Mouse (Mus musculus) frontal cortex, postnatal 14 days (tissue): Measurements from ENCODE around the gene Slc16a10.

ENCODE experiments used
- DNase-seq, 2 experiments: peaks; one replicate each; pipeline ENCODE4 v3.0.0; 2022; ENCODE audit warnings: low spot score in 2 of 2

Gene Slc16a10

DNA sequence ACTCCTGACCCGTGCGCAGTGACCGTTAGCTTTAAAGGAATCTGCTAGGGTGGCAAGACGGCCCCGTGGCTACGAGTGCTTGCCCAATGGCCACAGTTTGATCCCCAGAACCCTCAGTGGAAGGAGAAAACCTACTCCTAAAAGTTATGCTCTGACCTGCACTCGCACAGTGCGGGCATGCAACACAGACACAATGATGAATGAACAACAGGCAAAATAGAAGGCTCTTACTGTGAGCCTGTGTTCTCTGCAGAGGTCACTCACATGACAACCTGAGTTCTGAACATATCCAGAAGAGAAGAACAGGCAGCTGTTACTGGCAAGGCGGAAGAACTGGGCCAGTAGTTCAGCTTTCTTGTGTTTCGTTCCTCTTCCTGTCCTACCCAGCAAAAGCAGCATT is 73.5 kb downstream of the Slc16a10 start:
- DNase-seq: no peak

DNA sequence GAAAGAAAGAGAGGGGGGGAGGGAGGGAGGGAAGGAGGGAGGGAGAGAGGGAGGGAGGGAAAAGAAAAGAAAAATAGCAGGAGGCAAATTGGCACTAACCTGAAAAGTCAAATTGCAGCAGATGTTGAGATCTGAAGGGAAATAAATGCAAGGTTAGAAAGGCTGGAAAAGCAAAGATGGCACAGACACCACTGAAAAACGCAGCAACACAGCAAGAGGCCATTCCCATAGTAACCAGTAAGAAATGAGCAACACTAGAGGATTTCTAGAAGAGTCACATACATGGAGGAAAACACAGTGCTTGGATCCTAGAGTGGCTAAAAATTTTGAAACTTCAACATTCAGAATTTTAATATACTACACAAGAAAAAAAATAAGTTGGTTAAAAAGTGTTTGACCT is 74.5 kb downstream of the Slc16a10 start:
- no peak for DNase-seq

DNA sequence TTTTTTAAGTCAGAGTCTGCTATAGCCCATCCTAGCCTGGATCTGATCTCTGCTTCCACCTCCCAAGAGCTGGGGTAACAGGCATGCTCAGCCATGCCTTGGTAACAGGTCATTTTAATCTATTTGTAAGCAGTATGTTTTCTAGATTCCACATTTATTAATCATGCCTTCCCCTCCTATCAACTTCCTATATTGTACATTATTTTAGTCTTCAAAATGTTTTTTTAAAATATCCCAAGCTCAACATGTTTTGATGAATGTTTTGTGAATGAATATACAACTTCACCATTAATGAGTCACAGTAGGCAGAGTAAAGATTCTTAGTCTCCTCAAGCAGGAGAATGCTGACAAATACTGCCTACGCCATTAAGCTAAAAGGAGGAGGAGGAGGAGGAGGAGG is 75.0 kb downstream of the Slc16a10 start:
- DNase-seq: no peak

DNA sequence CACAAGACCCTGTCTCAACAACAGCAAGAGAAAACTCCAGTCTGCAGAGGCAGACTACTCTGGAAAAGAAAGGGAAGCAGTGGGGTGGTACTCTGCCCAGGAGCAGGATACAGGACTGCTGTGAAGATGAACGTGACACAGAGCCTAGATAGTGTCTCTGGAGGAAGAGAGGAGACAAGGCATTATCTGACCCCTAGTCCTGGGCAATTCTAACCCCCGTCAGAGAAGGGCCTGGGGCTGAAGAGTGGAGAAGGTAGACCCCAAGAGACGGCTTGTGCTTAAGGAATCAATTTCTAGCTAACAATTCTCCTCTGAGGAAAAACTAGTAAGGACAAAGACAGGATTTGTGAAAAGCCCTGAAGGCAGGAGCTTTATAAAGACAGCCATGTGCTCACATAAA is 76.7 kb downstream of the Slc16a10 start:
- no peak for DNase-seq

DNA sequence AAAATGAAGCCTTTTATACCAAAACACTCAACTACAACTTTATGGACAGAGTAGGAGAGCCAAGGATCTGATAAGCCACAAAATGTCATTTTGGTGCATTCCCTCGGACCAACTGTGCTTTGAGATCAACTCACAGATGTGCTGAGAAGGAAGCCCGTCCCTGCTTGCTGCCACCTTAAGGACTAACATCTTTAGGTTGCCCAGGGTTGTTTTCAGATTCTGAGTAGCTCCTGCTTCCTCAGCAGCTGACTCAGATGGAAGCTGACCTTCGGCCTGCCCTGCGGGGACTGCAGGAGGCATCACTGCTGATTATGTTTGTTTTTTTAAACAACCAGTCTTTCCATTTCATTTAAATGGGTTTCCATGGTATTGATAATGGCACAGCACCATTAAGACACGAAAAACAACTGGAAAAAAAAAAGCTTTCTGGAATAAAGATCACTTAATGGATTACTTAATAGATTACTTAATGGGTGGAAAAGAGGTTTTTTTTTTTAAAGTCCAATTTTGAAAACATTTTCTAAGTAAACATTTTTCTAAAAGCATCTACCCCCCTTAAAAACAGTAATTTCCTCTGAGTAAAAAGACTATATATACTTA is 78.7 kb downstream of the Slc16a10 start:
- no peak for DNase-seq

DNA sequence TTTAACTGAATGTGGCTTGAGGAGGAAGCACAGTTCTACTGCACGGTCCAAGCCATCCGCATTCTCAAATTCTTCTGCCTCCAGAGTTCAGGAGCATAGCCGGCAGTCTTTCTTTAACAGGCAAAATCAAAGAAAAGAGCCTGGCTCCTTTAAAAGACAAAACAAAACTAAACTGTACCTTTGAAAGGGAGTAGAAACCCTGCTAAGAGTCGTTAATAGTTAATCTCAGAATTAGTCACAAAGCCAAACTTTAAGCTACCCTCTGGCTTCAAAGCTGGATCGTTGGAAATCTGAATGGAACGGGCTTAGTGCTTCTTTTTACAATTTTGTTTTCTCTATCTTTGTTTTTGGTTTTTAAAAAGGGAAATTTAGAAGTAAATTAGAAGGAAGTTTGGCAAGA is 79.2 kb downstream of the Slc16a10 start:
- no peak for DNase-seq

DNA sequence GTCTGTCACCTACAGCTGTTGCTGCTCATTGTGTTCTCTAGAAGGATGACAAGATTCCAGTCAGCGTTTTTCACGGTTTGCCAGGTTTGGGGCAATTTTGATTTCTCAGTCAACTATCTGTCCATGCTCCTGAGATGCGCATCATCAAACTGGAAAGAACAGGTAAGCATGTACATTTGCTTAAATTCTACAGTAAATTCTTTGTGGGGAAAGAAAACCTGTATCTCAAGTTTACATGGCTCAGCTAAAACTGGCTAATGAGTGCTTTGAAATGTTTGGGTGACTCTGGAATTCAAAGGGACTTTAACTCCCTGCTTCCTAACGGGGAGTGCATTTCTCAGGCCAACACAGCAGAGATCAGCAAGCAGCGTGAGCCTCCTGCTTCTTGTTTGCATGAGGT is 80.1 kb downstream of the Slc16a10 start:
- no peak for DNase-seq

DNA sequence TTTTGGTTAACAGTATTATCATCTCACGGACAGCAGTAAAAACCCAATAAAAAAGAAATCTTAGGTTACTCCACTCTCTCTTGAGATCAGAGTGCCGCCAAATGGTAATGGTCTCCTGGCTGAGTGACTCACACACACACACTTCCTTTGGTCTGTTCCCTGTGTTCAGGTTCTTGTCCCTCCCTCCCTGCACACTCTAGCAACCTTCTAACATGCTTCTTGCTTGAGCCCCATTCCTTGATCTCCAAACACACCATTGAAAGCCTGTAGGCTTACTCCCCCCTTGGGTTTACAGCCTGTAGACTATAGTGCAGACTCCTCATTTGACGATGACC is 83.3 kb downstream of the Slc16a10 start:
- no peak for DNase-seq

DNA sequence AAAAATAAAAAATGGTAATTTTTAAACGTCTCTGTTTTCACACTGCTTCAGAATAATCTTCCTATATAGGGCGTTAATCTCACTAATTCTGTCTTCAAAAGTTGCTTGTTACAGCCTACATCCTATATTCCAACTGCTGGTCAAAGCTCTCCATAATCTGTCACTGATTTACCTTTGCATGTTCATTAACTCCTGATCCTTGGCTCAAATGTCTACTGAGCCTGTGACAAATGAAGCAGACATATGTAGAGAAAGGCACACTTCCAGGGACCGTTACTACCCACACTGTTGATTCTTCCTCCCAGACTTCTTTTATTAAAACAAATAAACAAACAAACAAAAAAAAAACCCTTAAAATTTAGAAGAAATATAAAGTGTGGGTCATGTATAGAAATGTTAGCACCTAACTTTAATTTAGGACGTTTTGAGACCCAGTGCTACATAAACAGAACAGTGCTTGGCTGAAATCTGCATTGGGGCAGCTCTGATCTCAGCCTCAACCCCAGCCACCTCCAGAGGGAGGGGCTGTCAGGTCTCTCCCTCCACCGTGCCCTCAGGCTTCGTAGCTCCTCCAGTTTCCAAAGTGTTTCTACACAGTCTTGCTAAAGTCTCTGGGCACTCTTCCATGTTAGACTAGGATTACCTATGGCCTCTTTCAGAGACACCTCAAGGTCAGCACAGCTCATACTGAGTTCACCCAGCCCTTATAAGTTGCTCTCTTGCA is 83.8 kb downstream of the Slc16a10 start:
- no peak for DNase-seq

DNA sequence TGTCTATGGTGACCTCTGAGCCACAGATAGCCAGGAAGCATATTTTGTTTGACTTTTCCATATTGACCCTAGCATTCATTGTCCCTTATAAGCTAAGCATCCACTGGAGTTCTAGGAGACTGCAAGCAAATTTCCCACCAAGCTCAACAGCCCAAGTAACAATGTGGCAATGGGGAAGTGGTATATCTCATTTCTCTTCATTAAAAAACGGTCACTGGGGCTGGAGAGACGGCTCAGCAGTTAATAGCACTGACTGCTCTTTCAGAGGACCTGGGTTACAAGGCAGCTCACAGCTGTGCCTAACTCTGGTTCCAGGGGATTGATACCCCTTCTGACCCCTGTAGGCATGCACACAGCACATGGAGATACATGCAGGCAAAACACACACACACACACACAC is 84.4 kb downstream of the Slc16a10 start:
- no peak for DNase-seq

DNA sequence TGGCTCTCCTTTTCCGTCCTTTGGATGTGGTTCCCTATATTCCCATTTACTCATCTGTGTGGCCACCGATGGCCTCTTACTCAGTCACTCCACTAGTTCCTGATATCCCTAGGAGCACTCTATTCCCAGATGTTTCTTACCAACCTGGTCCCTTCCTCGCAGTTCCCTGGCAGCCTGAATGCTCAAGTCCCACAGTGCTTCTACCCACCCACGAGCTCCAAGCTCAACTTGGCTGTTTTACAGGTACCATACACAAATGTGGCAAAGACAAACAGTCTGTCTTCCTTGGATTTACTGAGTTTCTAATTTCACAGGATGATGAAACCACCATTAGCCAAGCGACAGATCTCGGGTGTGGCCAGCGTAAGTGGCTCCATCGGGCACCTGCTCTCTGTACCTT is 87.6 kb downstream of the Slc16a10 start:
- DNase-seq: no peak

DNA sequence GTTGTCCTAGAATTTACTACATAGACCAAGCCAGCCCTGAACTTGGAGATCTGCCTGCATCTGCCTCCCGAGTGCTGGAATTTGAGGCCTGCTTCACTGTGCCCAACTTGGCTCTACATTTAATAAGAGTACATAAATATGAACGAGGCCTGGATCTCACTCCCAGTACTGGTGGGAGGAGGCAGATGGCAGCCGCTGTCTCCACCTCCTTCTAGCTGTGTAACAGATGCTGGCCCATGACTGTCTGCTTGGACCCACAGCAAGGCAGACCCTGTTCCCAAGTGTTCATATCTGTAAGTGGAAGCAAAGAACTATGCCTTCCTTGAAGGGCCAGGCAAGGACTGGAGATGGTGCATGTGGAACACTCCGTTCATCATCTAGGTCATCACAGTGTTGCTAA is 88.2 kb downstream of the Slc16a10 start:
- no peak for DNase-seq

DNA sequence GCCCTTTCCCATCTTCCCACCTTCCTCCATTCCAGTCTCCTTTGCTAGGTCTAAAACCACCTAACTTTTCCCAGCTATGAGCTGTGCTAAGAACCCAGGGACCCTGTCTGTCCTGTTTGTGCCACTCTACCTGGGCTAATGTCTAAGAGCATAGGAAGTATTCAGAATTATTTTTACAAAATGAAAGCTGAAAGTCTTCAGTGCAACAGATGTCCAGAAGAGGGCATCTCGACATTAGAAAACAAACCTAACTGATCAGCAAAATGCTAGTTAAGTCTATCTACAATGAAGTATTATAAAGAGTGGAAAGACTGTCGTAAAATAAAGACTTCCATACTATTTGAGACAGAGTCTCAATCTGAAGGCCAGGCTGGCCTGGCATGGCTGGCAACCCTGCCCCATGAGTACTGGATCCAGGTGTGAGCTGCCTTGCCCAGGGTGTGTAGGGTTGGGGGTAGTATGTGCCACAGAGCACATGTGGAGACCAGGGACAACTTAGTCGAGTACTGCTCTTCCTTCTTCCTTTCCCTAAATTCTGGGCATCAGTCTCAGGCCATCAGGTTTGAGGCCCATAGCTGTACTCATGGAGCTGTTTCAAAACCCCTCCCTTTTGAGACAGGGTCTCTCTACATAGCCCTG is 88.7 kb downstream of the Slc16a10 start:
- DNase-seq: no peak

DNA sequence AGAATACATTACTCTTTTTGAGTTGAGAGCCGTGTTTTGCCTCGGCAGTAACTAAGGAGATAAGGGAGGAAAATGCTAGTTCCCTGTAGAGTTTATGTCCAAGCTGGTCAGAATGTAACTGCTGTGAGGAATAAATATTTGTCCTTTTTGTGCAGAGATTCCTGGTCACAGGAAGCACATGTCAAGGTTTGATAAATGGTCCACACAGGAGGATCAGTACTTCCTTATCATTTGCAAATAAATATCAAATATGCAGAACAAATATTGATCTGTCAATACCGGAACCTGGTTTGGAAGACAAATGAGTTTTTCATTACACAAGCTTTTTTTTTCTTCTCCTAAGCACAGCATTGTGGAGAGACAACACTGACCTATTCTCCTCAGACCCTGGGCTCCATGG is 90.1 kb downstream of the Slc16a10 start:
- DNase-seq: no peak

DNA sequence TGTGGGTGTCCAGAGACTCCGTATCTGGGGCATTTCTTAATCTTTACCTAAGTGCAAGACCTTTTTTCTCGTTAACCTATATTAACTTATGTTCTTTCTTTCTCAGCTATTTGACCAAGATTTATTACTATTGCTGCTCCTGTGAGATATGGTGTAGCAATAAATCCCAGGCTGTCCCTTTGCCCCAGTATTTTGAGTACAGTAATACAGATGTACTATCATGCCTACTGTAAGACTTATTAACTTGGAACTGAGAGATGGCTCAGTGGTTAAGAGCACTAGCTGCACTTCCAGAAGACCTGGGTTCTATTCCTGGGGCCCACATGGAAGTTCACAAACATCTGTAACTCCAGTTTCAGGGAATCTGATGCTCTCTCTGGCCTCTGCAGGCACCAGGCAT is 91.3 kb downstream of the Slc16a10 start:
- DNase-seq: no peak

DNA sequence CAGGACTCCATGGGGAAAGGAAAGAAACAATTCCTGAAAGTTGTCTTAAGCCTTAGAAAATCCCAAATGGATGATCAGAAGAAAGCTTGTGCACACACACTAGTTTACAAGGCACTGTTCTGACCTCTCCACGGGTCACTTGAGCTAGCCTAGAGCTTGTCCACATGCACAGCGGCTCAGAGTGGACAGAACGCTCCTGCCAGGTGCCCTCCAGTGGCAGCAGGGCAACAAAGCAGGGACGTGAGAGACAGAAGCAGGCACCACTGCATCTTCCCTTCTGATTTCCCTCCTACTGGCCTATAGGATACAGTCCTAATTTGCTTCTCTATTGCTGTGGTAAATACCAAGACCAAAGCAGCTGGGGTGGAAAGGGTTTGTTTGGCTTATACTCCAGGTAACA is 100.7 kb downstream of the Slc16a10 start:
- no peak for DNase-seq

DNA sequence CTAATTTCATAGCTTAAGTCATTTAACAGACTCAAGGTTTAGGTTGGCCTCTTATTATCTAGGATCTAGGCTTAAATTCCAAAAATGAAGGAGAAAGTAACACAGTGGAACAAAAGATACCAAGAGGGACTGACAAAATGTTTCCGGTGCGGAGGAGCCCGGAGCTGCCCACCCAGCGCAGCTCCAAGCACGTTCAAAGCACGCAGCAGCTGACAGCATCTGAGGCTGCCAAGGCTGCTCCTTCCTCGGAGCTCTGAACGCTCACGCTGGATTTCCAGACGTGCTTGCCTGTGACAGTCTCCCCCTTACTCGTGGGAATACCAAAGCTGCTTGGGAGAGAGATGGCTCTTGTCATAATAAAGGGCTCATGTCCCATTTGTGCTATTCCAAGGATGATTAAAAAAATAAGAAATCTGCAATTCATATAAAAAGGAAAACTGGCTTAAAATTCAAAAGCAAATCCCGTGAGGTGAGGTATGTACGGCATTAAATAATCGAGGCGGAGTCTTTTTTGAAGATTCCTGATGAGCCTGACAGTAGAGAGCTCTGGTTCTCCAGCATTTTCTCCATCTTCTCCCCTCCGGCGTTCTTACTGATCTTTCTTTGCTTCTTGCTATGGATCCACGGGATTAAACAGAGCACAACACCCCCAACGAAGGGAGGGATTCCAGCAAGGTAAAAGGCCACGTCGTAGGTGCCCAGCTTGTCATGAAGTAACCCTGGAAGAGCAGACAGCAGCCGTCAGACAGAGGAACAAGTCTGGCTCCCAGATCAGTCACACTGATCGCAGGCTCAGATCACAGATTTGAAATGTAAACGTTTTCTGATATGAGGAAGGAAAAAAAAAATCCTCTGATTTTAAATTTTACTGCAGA is 105.1 kb downstream of the Slc16a10 start:
- peak; percentile 32 to 54 for DNase-seq

DNA sequence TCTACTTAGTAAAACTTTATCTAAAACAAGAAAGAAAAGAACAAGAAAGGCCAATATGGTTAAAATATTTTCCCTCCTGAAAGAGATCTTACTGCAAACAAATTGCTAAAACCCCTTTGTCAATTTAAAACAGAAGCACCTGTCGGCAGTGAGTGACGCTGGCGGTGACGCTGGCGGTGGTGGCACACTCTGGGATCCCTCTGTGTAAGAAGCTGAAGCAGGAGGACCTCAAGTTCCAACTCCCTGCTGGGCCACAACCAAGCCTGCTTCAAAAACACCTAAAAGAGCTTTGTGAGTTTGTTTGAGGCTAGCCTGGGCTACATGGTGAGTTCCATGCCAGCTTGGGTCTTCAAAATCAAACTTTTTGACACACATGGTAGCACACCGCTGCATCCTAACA is 107.1 kb downstream of the Slc16a10 start:
- DNase-seq: no peak

DNA sequence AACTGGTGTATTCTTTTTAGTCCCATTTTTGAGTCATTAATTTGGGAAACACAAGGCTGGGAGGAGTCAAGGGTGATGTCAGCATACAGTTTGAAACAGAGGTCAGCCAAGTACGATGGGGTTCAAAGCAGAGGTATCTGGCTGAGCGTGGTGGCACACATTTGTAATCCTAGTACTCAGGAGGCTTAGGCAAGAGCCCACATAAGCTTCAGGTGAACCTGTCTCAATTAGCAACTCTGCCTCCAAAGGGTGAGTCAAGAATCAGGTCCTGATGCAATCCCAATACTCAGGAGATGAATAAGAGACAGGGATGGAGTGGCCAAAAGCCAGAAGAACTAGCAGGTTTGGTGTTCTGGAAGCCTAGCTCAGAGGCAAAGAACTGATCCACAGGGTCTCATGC is 109.2 kb downstream of the Slc16a10 start:
- DNase-seq: no peak

DNA sequence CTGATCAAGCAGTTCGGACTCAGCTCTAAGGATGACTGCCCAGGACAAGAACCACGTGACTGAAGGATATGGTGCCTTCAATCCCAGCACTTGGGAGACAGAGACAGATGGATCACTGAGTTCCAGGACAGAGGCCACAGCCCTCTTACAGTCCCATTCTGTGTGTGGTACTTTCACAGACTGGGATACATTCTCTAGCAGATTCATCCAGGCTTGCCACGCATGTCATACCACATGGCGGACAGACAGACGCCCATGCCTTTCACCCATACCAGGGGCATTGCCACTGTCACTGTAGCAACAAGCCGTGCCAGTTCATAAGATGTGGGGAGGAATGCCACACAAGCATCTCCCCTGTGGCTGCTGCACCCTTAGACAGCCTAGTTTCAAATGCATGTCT is 111.3 kb downstream of the Slc16a10 start:
- no peak for DNase-seq

DNA sequence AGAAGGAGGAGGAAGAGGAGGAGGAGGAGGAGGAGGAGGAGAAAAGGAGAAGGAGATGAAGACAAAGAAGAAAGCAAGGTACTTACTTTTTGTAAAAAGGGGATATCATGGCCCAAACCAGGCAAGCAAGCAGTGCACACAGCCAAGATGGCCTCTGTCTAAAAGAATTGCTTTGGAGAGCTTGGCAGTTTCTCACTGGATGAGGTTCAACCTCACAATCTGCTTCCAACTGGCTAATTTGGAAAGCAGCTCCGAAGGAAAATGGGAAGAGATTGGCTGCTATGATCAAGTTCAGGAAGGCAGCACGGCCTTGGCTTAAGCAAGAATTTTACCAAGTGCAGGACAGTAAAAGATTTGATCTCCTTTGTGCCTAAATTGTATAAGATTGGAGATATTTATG is 112.4 kb downstream of the Slc16a10 start:
- no peak for DNase-seq

DNA sequence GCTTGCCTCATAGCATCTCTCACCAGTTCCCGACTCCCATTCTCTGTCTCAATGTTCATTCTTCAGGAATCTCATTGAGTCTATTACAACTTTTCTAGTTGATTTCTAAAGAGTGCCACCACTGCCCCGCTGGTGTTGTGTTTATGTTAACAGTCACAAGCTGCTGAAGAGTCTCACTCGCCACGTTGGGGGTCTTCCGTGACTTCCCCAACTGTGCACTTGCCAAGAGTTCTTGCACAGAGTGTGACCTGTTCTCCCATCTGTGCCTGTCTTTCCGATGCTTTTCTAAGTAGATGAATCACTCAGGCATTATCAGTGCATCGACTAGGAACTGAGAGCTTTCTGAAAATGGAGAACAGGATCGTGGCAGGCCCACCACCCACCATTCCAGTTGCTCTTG is 114.0 kb downstream of the Slc16a10 start:
- no peak for DNase-seq

DNA sequence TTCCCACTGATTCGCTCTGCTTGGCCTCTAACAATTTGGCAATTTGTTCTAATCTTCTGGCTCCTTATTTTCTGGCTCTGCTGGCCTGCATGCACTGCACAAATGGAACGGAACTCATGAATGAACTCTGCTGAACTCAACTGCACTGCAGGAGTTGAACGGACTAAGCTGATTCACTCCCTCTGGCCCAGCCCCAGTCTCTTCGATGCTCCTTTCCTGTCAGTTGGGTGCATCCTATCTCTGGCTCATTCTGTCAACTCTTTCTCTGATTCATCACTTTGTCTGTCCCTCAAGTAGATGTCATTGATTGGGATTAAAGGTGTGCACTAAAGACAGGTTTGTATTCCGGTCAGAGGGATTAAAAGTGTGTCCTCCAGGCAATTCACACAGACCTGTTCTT is 115.5 kb downstream of the Slc16a10 start:
- no peak for DNase-seq
